Mouse (Mus musculus) inflammation-experienced regulatory T-cells, adult 16 weeks (primary cell): ENCODE data around the gene 4931408C20Rik. TPM values are rescaled to one million over a fixed set of nuclear protein-coding genes. Genes with fewer than 3 reads are reported as not detected.

Experiments
- polyA plus RNA-seq: library from polyadenylated mRNA; unstranded; fragments of 100-300 nt; shearing (Covaris generic); gene quantifications from one replicate; pipeline ENCODE4 v1.2.1, GENCODE M21; 2017

4931408C20Rik gene
- not detected for polyA plus RNA-seq

DNA sequence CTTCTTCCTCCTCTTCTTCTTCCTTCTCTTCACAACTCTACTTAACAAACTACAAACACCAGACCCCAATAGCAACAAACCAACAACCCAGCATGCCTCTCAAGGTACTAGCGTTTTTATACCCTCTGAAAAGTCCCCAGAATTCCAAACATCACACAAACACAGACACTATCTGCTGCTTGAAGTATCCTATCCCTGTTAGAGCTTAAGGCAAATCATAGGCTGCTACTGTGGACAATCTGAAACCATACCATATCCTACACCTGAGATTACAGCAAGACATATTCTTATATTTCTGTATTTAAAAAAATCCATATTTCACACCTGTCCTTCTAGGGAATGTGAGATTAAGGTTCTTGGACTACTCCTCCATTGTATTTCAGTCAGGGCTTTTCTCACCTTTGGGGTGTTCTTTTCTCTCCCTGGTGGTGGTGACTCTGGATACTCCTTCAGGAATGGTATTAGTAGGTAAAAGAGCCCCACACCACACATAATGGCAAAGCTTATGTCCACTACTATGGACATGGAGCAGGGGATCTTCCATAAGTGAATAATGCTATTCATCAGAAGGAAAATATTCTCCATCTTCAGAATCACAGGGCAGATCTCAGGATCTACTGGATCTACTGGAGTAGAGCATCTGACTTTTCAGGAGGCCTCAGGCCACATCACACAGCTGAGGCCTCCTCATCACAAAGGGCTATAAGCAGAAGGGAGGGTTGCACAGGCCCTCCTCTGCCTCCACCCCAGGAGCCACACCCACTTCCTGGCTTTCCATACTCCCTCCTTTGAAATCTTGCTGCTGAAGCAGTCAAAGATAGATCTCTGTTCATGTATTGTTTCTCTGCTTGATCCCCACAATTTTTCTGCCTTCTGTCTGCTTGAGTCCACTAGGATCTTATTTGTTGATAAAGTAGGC is at the start of gene 4931408C20Rik:
Gene 4931408C20Rik, minus strand, starts transcription at position 619 of the 919 bp plus-strand sequence.

